Mouse (Mus musculus): ENCODE measurements at regions not wholly inside any gene's neighbourhood (a gene's known extent, or its start where the extent isn't known, plus 50 kb on each side); places are given as distances from the start of the nearest gene placed in this dataset.
"Not testable (repeated sequence)": the region's sequence is repeated elsewhere in the genome, so short reads cannot be mapped to it uniquely, and the experiment has no call there.

GRCm38 (mm10) chr13:72184116-72184845 lies 220.8 kb upstream of the Irx1 start:
- DNase-seq (ENCODE audit: low spot score in 2 of 2) = no peak

DNA sequence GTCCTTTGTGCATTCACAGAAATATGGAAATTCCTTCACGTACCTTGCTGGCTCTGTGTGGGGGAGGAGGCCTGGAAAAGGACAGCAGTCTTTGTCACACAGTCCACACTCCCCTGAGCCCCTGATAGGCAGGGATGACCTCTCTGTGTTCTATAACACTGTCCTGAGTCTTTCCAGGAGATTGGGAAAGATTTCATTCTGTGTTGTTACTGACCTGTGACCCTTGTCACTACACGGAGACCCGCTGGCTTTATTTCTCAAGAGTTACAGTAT lies 221.3 kb upstream of the Irx1 start:
- DNase-seq (ENCODE audit: low spot score in 2 of 2) = no peak

DNA sequence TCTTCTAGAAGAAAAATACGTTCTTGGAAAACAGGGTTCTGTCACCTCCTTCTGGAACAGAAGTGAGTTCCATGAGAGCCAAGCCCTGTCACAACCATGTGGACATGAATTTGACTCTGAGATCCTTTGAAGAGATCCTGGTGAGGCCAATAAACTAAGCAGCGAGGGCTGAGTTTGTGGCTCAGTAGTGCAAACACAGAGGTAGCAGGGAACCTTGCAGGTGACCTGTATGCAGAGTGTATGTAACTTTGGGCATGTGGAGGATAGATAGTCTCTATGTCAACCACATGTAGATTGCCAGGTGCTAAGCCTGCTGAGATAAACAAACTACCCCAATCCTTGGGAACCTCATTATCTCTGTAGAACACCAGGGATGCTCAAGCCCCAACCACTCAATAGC lies 232.4 kb upstream of the Irx1 start:
- no peak for DNase-seq (ENCODE audit: low spot score in 2 of 2)

- DNase-seq (ENCODE audit: low spot score in 2 of 2) = no peak
Measured at GRCm38 (mm10) chr13:72198341-72199105, 235.0 kb upstream of the Irx1 start.

GRCm38 (mm10) chr13:72209518-72209917 lies 246.0 kb upstream of the Irx1 start:
- no peak for DNase-seq (ENCODE audit: low spot score in 2 of 2)

- DNase-seq (ENCODE audit: low spot score in 2 of 2) = peak in 1 of 2 experiments; percentile 3
Measured at GRCm38 (mm10) chr13:72209946-72210456, 246.5 kb upstream of the Irx1 start.

DNA sequence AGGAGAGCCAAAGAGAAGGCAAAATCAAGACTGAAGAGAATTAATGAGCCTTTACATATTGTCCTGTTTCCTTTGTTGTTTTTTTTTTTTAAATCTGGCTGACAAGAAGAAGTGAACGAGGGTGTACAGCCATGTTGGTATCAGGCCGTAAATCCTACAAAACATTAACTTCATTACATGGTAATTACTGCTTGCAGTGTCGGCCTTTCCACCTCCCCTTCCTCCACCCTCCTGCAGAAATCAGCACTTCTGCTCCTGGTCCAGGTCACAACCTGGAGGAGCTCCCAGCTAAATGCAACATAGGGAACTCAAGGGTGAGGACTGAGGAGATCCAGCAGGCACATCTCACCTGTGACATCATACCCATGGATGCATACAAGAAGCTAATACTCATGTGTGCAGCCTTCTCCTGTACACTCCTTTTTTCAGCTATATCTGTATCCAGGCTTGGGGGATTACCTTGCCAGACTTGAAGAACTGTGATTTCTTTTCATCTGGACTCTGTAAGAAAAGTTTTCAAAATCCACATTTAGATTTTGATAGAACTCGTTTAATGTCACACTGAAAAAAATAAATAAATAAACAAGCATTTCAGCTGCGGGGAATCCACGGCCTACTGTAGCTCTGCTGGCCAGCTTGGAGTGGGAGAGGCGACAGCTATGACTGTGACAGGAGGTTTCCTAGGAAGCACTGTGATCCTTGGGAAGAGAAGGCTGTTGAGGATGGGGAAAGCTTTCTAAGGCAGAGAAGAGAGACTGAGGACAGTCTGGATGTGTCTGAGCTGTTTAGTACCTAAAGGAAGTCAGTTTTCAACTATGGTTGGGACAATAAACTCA lies 247.2 kb upstream of the Irx1 start:
- DNase-seq (ENCODE audit: low spot score in 2 of 2) = no peak

DNA sequence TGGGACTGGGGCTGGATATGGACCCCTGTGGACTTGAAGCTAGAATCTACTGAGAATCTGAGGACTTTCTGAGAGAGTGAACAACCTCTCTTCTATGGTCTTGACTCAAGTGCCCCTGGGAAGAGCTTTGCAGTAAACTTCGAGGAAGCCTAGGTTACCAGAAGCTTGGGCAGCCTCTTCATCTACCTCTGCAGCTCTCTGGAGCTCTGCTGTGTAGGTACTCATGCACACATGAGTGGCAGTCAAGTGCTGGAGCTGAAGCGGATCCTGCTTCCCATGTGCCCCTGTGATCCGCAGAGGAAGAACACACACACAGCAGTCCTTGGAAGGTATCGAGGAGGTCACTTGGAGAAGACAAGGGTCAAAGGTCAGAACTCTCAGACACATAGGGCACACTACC lies 248.2 kb upstream of the Irx1 start:
- no peak for DNase-seq (ENCODE audit: low spot score in 2 of 2)

GRCm38 (mm10) chr13:72212747-72213146 lies 249.2 kb upstream of the Irx1 start:
- DNase-seq (ENCODE audit: low spot score in 2 of 2) = no peak

GRCm38 (mm10) chr13:72219329-72219728 lies 255.8 kb upstream of the Irx1 start:
- DNase-seq (ENCODE audit: low spot score in 2 of 2) = no peak

GRCm38 (mm10) chr13:72227102-72227501 lies 263.6 kb upstream of the Irx1 start:
- DNase-seq (ENCODE audit: low spot score in 2 of 2) = no peak

DNA sequence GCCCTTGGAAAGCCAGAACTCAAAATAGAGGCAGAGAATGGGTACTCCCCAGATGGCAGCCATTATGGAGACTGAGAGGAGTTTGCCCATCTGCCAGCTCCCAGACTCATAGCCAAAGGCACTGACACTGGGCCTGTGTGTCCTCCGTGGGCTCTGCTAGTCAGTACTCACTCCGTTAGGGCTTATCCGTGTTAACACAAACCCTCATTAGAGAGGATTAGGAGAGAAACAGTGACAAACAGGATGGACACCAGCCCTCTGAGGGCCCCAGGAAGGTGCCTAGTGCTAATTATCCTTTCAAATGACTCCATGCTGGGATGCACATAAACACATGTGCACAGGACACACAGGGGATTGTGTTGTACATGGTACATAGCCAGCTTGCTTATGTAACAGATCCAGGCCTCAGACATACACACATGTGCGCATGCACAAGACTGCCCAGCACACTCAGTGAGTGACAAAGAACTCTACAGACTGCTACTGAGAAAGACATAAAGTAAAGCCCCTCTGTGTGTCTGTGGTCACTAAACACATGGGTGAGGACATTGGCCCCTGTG lies 267.6 kb upstream of the Irx1 start:
- no peak for DNase-seq (ENCODE audit: low spot score in 2 of 2)

DNA sequence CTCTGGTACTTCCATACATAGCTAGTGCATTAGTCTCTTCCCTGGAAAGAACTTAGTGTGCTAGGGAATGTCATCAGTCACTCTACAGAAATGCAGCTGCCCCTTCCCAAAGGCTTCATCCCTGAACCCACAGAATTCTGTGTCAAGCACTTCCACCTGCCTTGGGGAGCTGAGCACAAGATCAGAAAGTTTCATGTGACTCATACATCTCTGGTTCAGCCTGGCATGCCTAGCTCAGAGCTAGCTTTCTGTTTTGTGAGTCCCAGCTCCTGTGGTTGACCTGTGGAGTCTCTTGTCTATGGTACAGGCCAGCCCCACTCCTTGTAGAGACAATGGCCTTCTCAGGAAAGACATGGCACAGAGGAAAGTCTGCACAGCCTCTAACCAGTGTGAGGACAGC lies 268.6 kb upstream of the Irx1 start:
- DNase-seq (ENCODE audit: low spot score in 2 of 2) = no peak

- no peak for DNase-seq (ENCODE audit: low spot score in 2 of 2)
Measured at GRCm38 (mm10) chr13:72241919-72242318, 278.4 kb upstream of the Irx1 start.

DNA sequence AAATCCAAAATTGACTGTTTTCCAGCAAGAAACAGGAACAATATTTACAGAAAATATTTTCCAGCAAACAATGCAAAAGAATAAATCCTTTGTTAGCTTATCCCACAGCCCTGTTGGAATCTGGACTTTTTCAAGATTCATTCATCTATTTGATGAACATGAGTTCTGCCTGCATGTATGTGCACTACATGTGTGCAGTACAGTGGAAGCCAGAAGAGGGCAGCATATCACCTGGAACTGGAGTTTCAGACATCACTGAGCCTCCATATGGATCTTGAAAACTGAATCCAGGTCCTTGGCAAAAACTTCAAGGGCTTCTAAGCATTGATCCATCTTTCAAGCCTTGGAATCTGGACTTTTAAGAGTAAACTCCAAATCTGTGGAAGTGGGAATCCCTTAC lies 286.9 kb upstream of the Irx1 start:
- no peak for DNase-seq (ENCODE audit: low spot score in 2 of 2)

DNA sequence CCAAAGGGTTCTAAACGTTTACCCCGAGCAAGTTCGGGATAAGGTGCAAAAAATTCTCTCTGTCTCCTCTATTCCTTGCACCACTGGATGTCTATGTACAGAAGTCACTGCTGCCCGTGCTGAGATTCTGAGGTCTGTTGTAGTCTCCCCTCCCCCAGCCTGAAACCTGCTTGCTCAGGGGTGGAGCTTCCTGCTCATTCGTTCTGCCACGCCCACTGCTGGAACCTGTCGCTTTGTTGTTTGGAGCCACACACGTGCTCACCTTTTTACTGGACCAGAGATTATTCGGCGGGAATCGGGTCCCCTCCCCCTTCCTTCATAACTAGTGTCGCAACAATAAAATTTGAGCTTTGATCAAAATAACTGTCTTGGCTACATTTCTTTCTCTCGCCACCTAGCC lies 289.7 kb upstream of the Irx1 start:
- not testable (repeated sequence) for DNase-seq (ENCODE audit: low spot score in 2 of 2)

DNA sequence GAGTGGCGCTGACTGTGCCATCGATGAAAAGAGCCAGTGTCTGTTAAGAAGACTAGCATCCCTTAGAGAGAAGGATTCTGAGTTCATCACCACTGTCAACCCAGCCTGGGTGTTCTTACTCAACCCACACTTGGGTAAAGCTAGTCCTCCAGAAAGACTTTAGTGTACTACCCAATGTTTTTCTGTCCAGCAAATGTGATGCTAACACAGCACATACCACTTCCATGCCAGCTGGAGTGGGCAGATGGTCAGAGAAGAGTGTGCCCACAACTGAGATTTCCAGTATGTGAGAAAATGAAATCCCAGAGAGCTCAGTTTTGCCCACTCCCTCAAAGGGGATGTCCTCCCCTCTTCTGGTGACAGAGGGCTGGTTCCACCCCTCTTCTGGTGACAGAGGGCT lies 295.3 kb upstream of the Irx1 start:
- DNase-seq (ENCODE audit: low spot score in 2 of 2) = no peak

GRCm38 (mm10) chr13:72264416-72264815 lies 300.9 kb upstream of the Irx1 start:
- DNase-seq (ENCODE audit: low spot score in 2 of 2) = no peak

- DNase-seq (ENCODE audit: low spot score in 2 of 2) = no peak
Measured at GRCm38 (mm10) chr13:72265116-72265515, 301.6 kb upstream of the Irx1 start.

DNA sequence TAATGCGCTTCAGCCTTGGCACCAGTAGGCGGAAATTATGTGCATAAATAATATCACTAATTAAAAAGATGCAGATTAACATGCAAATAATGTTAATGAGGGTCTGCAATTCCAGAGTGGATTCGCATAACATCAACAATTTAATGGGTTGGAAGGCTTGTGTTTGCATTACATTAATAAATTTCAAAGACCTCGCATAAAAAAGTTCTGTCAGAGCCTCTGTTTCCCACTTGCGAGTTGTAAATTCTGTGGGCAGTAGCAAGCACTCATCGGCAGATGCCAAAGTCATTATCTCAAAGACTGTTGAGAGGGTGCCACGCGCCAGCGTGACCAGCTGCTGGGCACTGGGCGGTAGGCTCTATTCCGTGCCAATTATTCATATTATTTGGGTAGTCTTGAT lies 302.1 kb upstream of the Irx1 start:
- peak in 1 of 2 experiments; percentile 39 for DNase-seq (ENCODE audit: low spot score in 2 of 2)

- DNase-seq (ENCODE audit: low spot score in 2 of 2) = peak in 1 of 2 experiments; percentile 60
Measured at GRCm38 (mm10) chr13:72266174-72266768, 302.7 kb upstream of the Irx1 start.

DNA sequence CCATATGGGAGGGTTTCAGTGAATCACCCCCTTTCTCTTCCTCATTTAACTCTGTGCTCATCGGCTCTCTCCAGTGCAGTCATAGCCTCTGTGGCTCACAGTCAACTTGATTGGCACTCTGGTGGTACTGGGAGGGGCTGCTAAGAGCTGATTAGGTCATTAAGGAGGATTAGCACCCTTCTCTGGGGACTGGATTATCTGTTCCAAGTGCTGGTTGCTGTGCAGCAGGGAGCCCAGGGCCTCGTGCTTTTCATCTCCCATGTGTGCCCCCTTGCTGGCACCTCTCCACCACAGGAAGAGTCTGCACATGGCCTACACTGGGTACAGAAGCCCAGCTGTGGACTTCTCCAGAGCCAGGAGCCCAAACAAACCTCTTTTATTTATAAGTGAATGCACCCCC lies 316.8 kb upstream of the Irx1 start:
- no peak for DNase-seq (ENCODE audit: low spot score in 2 of 2)
